Mouse (Mus musculus) left cerebral cortex, adult 18-20 months (tissue): ENCODE measurements around the gene Dlx5. TPM values are rescaled to one million over a fixed set of nuclear protein-coding genes. Genes with fewer than 3 reads are reported as not detected.

Experiments
- DNase-seq, 2 experiments: peaks; one replicate each; pipeline ENCODE4 v3.0.0; 2021 to 2022; ENCODE audit warnings: low spot score in 2 of 2, mixed read lengths in 1 of 2
- total RNA-seq, 2 experiments: library from RNA; stranded (reverse); gene quantifications; 2 replicates each; pipeline ENCODE4 v1.2.3; 2021

Dlx5 gene
- total RNA-seq, 2 experiments from 2014 or later = 8.5 to 8.9 TPM

- DNase-seq = no peak
Measured at GRCm38 (mm10) chr6:6860411-6861085, 21.3 kb downstream of the Dlx5 start.

GRCm38 (mm10) chr6:6859950-6860410, 21.9 kb downstream of the Dlx5 start:
- no peak for DNase-seq

DNA sequence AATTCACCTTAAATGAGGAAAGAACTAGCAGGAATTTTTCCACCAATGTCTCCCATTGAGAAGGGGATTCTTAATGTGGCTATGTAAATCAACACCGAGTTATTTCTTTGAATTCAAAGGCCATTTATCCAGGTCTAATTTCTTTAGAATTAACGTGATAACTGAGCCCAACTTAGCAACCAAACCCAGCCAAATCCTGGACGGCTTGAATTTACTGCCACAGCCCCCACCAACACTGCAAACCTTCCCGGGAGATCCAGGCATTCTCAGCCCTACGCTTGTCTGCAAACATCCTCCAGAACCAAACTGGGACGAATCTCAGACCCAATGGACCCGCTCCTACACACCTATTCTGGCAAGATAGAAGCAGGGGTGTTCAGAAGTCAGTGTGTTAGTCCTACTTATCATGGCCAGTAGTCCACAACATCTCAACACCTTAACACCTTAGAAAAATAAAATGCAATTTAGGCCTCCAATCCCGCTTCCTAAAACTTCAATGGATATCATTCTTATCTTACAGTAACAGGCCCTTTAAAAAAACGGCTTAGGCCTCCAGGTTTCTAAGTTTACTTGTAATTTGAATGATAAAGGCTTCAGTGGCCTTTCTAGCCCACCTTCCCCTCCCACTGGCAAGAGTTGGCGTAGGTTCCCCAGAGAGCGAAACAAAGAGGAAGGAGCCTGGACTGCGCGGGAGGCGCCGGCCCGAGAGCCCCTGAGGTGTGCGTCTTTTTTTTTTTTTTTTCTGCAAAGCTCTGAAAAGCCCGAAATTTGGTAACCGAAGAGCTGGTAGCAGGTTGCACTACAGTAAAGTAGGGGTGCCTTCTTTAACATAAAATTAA, 22.6 kb downstream of the Dlx5 start:
- no peak for DNase-seq

DNA sequence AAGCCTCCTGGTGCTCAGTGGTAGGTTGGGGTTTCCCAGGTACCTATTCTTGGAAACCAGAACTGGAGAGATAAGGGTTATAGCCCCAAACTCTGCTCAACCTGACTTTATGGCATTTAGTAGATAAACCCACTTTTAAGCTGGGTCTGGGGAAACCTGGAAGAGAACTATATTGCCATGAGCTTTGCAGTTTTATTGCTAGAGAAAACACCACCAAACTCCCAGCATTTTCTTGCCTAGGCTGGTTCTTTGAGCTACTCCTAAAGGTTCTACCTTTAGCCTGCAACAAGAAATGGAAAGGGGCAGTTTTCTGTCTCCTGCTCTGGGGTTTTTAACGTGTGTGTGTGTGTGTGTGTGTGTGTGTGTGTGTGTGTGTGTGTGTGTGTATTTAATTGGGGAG, 23.3 kb downstream of the Dlx5 start:
- no peak for DNase-seq

DNA sequence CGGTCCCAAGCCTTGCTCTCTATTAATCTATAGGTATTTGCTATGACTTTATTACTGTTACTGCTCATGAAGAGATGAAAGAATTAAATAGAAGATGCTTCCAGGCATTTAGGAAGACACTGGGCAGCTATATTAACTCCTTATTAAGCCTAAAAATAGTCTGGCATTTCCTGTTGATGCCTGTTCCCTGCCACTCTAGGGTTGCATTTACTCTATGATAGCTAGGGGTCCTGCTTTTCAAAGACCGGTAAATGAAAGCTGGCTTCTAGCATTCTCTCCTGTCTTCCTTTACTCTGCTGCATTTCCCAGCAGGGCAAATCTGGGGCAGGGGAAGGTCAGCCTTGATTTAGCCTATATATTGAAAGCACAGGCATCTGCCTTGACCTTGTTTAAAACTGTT, 24.1 kb downstream of the Dlx5 start:
- no peak for DNase-seq

- DNase-seq = no peak
Measured at GRCm38 (mm10) chr6:6856881-6857280, 25.0 kb downstream of the Dlx5 start.

GRCm38 (mm10) chr6:6856316-6856715, 25.6 kb downstream of the Dlx5 start:
- no peak for DNase-seq

DNA sequence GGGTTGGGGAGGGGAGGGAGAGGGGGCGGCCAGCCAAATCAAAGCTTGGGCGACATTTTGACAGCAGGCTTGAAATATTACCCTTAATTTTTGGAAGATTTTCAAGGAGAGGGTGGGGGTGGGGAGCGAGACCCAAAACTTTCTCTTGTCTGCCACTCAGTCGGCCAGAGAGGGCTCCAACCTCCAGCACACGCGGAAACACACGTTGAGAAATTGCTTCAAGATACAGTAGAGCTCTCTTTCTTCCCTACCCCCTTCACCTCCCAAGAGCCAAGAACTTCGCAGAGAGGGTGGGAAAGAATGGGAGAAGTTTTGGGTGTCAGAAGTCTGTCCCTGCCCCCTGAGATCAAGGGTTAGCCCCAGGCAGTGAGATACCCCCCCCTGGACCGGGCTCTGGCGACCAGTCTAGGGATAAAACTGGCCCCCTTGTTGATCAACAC, 26.1 kb downstream of the Dlx5 start:
- DNase-seq = no peak

DNA sequence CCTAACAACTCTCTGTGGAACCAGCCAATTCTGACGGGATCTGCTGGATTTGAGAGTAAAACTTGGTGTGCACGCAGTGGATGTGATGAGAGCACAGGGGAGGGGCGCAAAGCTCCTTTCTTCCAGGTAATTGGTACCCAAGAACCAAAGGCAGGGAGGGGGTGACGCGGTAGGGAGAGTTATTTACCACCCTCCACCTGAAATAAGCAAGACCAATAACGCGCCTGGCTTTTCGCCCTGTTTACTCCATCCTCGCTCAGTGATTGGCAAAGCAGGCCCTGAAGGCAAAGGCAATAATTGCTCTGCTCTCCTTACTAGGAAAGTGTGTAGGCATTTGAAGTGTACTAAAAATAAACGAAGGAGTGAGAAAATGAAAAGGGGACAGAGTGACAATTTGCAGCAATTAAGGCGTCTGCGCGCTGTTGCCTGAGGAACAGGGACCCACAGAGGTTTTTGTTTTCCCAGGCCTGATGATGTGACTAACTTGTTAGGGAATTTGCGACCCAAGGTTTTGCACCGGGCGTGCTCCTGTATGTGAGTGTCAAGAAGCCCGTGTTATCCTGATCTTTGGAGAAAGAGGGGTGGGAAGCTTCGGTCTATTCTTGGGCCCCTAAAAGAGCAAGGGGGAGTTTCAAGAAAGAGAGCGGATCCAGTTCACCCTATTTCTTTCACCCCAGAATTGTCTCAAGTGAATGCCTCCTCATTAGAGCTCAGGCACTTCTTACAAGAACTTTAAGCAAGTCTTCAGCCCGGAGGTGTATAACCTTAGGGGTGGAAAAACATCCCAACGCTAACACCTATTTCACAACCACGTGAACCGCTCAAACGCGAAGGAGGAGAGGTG, 26.8 kb downstream of the Dlx5 start:
- DNase-seq = no peak

DNA sequence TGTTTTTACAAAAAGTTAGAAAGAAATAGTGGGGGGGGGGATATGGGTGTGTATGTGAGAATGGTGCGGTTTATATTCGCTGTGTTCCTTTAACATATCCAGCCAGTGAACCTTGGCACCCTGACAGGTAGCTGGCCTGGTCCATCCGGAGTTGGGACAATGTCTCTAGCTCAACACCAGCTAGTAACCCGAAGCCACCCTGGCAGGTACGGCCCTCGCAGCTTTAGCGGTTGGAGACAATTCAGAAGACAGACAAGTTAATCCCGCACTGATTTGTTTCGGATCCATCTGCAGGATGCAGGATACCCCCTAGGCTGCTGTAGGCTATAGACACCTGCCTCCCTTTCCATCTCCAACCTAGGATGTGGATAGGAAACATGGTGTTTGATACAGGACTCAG, 27.7 kb downstream of the Dlx5 start:
- no peak for DNase-seq

DNA sequence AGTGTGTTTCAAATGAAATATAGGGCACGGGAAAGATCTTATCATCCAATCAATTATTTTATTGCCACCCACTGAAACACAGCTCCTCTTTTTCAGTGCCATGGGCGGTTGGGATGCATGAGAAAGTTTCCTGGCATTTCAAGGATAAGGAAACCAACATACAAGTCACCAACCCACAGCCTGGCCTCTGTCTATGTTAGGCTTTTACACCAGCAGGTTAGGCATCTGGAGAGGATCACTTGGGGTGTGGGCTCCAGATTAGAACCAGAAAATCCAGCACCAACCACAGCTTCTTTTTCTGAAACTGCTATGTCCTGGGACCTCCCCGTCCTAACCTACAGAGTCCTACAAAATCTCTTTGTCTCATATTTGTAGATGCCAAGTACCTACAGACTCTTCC, 28.9 kb downstream of the Dlx5 start:
- DNase-seq = no peak

- no peak for DNase-seq
Measured at GRCm38 (mm10) chr6:6851166-6851565, 30.7 kb downstream of the Dlx5 start.

- DNase-seq = no peak
Measured at GRCm38 (mm10) chr6:6850324-6851060, 31.4 kb downstream of the Dlx5 start.

GRCm38 (mm10) chr6:6849744-6850143, 32.1 kb downstream of the Dlx5 start:
- no peak for DNase-seq

DNA sequence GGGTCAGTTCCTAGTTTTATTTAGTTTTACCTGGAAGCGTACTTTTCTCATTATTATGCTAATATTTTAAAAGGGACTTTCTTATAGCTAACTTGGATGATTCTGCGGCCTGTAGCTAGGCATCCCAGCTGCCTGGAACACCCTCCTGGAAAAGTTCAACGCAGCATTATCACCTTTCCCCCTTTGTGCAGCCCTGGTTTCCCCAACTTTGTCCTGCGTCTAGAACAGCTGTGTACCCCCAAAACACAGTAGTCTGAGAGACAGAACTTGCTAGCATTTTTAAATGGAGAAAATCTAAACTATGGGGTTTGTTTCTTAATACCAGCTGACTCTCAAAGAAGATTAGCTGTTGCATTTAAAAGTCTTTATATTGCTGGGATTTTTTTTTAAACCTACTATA, 33.3 kb downstream of the Dlx5 start:
- DNase-seq = no peak

DNA sequence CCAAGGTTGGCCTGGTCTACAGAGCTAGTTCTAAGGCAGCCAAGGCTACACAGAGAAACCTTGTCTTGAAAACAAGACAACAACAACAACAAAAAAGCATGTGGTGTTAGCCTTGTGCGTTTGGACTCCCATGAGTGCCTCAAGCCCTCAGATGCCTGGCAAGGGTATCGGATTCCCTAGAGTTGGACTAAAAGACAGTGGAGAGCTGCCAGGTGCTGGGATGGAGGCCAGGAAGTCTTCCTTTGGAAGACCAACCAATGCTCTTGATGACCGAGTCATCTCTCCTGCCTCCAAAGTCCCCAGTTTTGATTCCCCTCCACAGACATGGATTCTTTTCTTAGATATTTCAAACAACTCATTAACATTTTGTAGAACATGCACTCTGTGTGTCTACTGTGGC, 48.6 kb downstream of the Dlx5 start:
- DNase-seq = no peak

DNA sequence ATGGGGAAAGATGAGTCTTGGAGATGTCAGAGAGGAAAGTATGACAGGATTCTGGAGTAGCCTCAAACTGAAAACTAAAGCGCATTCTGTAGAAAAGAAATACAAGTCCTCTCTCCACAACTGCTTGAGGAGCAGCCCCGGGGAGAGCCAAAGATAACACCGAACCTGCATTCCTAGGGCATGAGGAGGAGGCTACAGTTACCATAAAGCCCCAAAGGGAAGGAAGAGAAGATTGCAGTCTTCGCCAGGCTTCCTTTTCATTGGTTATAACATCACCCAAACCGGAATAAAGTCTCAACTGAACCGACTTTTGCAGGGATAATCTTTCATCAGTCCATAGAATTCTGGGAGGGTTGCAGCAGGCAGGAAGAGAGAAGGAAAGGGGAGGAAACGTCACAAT, 51.4 kb downstream of the Dlx5 start:
- no peak for DNase-seq
